Comparison of ENCODE assay signal across 8 mouse cellular contexts in the genomic region with DNA sequence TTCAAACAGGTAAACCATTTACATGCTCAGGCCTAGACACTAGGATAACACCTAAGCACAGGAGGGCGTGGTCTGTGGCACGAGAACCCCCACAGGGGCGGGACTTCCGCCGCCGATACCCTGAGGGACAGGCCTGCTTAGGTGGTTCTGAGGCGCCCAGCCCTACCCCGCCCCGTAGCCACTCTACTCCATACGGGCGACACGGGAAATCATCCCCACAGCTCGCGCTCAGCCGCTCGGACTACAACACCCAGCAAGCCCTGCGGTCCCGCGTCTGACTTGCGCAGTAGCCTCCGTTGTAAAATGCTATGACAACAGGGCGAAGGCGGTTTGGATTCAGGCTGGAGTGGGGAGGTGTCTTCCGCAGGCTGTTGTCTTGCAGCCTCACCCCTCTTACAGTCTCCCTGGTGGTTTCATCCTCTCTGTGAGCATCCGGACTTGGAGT. TPM values are rescaled to one million over a fixed set of nuclear protein-coding genes. Genes with fewer than 3 reads are reported as not detected.
A peak's percentile ranks its signal among the peaks of the same experiment; 100 is the strongest.
DNase-seq lines count a peak whose midpoint lies in the region; ATAC-seq lines count a peak whose summit lies in the region.

A gene (plus strand): TSS at position 292 of the 445 bp plus-strand sequence.

- under 1% methylated on average over 25 of the region's 25 CpGs for WGBS in hindbrain, embryonic 11.5 days

- no peaks in the 10 kb centered on the region for H3K4me1 ChIP-seq in hindbrain, embryonic 11.5 days (replicated peaks; ENCODE audit: control insufficient read depth, insufficient read depth, low read length)

- H3K9ac ChIP-seq in hindbrain, embryonic 11.5 days (ENCODE audit: low read depth, low read length) = peak within 1 kb of the TSS; percentile 50

- peak within 1 kb of the TSS; percentile 76 for H3K4me2 ChIP-seq in hindbrain, embryonic 11.5 days (replicated peaks; ENCODE audit: low read depth, low read length)

- ATAC-seq in hindbrain, embryonic 11.5 days (ENCODE audit: low FRiP score) = peak; percentile 100

- no peaks in the 10 kb centered on the region for H3K9me3 ChIP-seq in hindbrain, embryonic 11.5 days (ENCODE audit: control insufficient read depth, low read length)

- peak; percentile 91 for DNase-seq in Muller cell, postnatal 12 days (ENCODE audit: inconsistent ontology term)
- DNase-seq in cerebellum, adult 9-11 months = peak; percentile 98
- DNase-seq in frontal cortex, adult 2 months (ENCODE audit: extremely low spot score in 1 of 2, low spot score in 1 of 2) = peak; percentile 94 to 96
- peak; percentile 93 for DNase-seq in hindbrain, embryonic 11.5 days (ENCODE audit: low spot score)
- peak; percentile 89 to 93 for DNase-seq in layer of hippocampus, postnatal 10 days (ENCODE audit: low spot score in 2 of 2)
- peak; percentile 95 for DNase-seq in lung, postnatal 10 days
- peak; percentile 90 for DNase-seq in ovary, postnatal 36 days (ENCODE audit: low spot score)
- peak; percentile 96 for DNase-seq in thymus, postnatal 25 days

- H3K27ac ChIP-seq in hindbrain, embryonic 11.5 days (ENCODE audit: low read depth, low read length) = 0 out of 2 replicates have a peak within 1 kb of the TSS, but pooled peaks have one; percentile 19

- no peaks in the 10 kb centered on the region for H3K36me3 ChIP-seq in hindbrain, embryonic 11.5 days (ENCODE audit: control insufficient read depth, insufficient read depth, low read length)

- peak within 1 kb of the TSS; percentile 53 for H3K4me3 ChIP-seq in hindbrain, embryonic 11.5 days (ENCODE audit: low read depth, low read length)

- H3K27me3 ChIP-seq in hindbrain, embryonic 11.5 days (ENCODE audit: control insufficient read depth, insufficient read depth, low read length) = no peaks in the 10 kb centered on the region

RNA-seq across cellular contexts. Expression of the gene that starts here (rescaled TPM):
- polyA plus RNA-seq in frontal cortex, adult 2 months (2012; rRNA removed) = 14.0 and 14.3 TPM in 2 replicates
- polyA plus RNA-seq in hindbrain, embryonic 11.5 days (2014; fragmentation: Nextera tagmentation; extraction: Ambion mirVana) = 16.9 and 17.7 TPM in 2 replicates
- 10 to 100 TPM; 22.3 to 22.4 TPM for total RNA-seq in layer of hippocampus, postnatal 10 days (2021)

Comparison
In these comparisons a context has a peak if more than half of its experiments do, and no peak if none do; other contexts are left out.
1. Peak in every context shown above with its lines: DNase-seq, ATAC-seq, H3K4me3 ChIP-seq and H3K27ac ChIP-seq.